Mouse (Mus musculus) liver, embryonic 12.5 days (tissue): Measurements from ENCODE around the gene Klf9. TPM values are rescaled to one million over a fixed set of nuclear protein-coding genes. Genes with fewer than 3 reads are reported as not detected.
A peak's percentile ranks its signal among the peaks of the same experiment; 100 is the strongest.

Experiments
- ATAC-seq: fragments of 200-750 bp; cut with Nextera tagmentation; 2 replicates; pipeline ENCODE4 v1.8.0; 2017; ENCODE audit warnings: moderate number of reproducible peaks, mild to moderate bottlenecking, moderate library complexity
- H3K27ac ChIP-seq: fragments of 300-500 bp; sonication (generic); 2 replicates; pipeline ENCODE4 v1.5.1; 2016; ENCODE audit warnings: mild to moderate bottlenecking
- H3K27me3 ChIP-seq: fragments of 300-500 bp; sonication (generic); replicated peaks from 2 replicates; pipeline ENCODE4 v1.6.1; 2016; ENCODE audit warnings: mild to moderate bottlenecking, moderate library complexity
- H3K36me3 ChIP-seq: fragments of 300-500 bp; sonication (generic); 2 replicates; pipeline ENCODE4 v1.6.1; 2016; ENCODE audit warnings: mild to moderate bottlenecking, moderate library complexity
- H3K4me1 ChIP-seq: fragments of 300-500 bp; sonication (generic); 2 replicates; pipeline ENCODE4 v1.6.1; 2016
- H3K4me2 ChIP-seq: fragments of 300-500 bp; sonication (generic); 2 replicates; pipeline ENCODE4 v1.6.1; 2016; ENCODE audit warnings: mild to moderate bottlenecking, moderate library complexity
- H3K4me3 ChIP-seq: fragments of 300-500 bp; sonication (generic); 2 replicates; pipeline ENCODE4 v1.5.1; 2016; ENCODE audit warnings: mild to moderate bottlenecking, moderate library complexity
- H3K9ac ChIP-seq: fragments of 300-500 bp; sonication (generic); 2 replicates; pipeline ENCODE4 v1.6.1; 2016; ENCODE audit warnings: mild to moderate bottlenecking, moderate library complexity
- H3K9me3 ChIP-seq: fragments of 300-500 bp; sonication (generic); replicated peaks from 2 replicates; pipeline ENCODE4 v1.6.1; 2016; ENCODE audit warnings: mild to moderate bottlenecking, moderate library complexity
- WGBS: fragments of 180-500 bp; shearing (Covaris S2); methylation state at CpG from one replicate; pipeline ENCODE4 v1.1.7; 2016; ENCODE audit not compliant: insufficient replicate concordance; 5-methylcytosine and 5-hydroxymethylcytosine counted together
- polyA plus RNA-seq: library from polyadenylated mRNA; unstranded; fragments of >200 nt; fragmentation: Nextera tagmentation; extraction: Ambion mirVana; gene quantifications from 2 replicates; pipeline ENCODE4 v1.2.1, GENCODE M21; 2016

The Klf9 gene
- polyA plus RNA-seq, result 2.1 and 2.7 TPM in 2 replicates

DNA sequence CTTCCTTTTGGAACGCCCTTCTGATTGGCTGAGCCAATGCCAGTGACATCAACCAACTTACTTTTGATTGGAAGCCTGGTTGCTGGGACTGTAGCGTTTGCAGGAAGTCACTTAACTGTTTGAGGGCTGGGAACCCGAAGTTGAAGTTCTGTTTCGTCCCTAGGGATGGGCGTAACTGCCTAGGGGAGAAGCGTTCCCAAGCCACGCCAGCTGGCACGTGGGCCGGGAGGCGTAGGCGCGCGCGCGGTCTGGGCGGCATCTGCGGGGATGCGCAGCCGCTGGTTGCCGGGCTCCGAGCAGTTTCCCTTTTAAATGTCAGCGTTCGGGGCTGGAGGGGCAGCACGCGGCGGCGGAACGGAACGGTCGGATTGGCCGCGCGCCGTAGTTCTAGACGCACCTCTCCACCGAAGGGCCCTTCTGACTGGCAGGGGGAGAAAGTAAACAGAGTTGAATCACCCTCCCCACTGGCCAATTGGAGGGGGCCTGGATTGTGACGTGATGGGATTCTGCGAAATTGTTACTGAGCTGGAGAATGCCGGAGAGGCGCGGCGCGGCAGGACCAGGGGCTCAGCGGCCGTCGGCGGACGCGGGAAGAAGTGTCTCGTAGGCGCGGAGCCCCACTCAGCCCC is at the start of gene Klf9:
Gene Klf9, plus strand, starts transcription at position 538 of the 629 bp plus-strand sequence.
- ATAC-seq, result peak; percentile 90
- Histone ChIP-seq H3K27me3 (peaks cover 43% of the 10 kb centered on the region), H3K9ac (peak within 1 kb of the TSS; percentile 79), H3K4me3 (peak within 1 kb of the TSS; percentile 71), H3K4me1 (peaks cover 52% of the 10 kb centered on the region), H3K9me3 (no peaks in the 10 kb centered on the region), H3K4me2 (peak within 1 kb of the TSS; percentile 100), H3K36me3 (no peaks in the 10 kb centered on the region), H3K27ac (peak within 1 kb of the TSS; percentile 86)
- WGBS, result 1% methylated on average over 52 of the region's 52 CpGs

DNA sequence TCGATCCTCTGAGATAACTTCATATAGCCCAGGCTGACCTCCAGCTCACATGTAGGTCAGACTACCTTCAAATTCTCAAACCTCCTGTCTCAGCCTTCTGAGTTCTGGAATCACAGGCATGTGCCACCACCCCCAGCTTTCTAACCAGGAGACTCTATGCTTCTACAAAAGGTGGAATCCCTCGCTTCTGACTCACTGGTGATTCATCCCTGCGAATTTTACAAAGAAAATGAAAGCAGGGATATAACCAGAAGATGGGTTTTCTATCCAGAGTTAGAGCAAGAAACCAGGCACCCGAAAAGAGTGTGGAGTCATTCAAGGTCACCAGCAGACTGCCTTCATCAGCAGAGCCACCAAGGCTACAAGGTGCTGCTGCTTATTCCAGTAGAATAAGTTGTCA is 49.4 kb upstream of the Klf9 start:
- 61% methylated on average over 4 of the region's 4 CpGs for WGBS
- Histone ChIP-seq H3K4me1 (no peaks in the 10 kb centered on the region), H3K4me2 (no peak overlapping the region), H3K36me3 (no peaks in the 10 kb centered on the region), H3K9me3 (no peaks in the 10 kb centered on the region), H3K27me3 (no peaks in the 10 kb centered on the region), H3K4me3 (no peak overlapping the region), H3K9ac (no peak overlapping the region), H3K27ac (no peak overlapping the region)
- ATAC-seq, result no peak

DNA sequence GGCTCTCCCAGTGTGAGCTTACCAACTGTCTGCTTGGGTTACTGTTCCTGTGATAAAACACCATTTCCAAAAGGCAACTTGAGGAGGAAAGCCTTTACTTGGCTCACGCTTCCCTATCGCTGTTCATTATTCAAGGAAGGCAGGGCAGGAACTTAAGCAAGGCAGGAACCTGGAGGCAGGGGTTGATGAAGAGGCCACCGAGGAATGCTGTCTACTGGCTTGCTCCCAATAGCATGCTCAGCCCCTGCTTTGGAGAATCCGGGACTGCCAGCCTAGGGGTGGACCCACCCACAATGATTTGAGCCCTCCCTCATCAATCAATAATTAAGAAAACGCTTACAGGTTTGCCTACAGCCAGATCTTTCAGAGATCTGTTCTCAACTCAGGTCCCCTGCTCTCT is 47.5 kb upstream of the Klf9 start:
- no peak for ATAC-seq
- Histone ChIP-seq H3K27me3 (no peaks in the 10 kb centered on the region), H3K27ac (no peak overlapping the region), H3K9ac (no peak overlapping the region), H3K4me1 (no peaks in the 10 kb centered on the region), H3K9me3 (no peaks in the 10 kb centered on the region), H3K4me3 (no peak overlapping the region), H3K4me2 (no peak overlapping the region), H3K36me3 (no peaks in the 10 kb centered on the region)
- 67% methylated on average over 5 of the region's 5 CpGs for WGBS

DNA sequence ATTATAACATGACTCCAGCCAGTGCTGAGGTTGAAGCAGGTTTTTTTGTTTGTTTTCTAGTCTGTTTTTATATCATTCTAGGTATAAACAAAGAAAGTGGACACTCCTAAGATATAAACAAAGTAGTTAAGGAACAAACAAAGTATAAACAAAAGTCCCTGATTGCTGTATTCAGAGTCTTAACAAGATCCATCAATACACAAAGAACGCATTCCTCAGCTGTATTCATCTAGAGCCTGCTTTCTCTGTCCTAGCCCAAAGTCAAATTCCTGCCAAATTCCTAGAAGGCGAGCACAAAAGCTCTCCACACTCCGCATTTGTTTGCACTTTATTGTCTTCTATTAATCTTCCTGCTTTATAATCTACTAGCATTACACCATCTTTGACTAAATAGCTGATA is 46.1 kb upstream of the Klf9 start:
- no peaks in the 10 kb centered on the region for H3K4me1 ChIP-seq
- H3K9me3 ChIP-seq, result no peaks in the 10 kb centered on the region
- 57% methylated on average over 3 of the region's 3 CpGs for WGBS

DNA sequence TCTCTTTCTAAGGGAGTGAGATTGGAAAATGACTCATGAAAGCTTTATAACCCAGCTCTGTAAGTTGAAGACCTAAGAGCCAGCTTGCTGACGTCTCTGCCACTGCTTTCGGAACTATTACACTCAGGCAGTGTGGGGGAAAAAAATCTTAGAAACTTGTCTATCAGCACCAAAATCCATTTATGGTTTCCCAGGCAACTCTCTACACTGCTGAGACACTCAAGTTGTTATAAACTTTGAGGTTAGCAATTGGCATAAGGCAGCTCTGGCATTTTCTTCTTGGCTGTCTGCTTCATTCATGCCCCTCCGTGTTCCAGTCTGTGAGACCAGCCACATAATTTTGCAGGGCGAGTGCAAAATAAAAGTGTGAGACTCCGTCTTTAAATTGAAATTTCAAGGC is 34.2 kb upstream of the Klf9 start:
- H3K4me1 ChIP-seq, result no peaks in the 10 kb centered on the region
- no peaks in the 10 kb centered on the region for H3K36me3 ChIP-seq
- H3K4me3 ChIP-seq, result no peak overlapping the region
- no peak for ATAC-seq
- H3K9me3 ChIP-seq, result no peaks in the 10 kb centered on the region
- no peak overlapping the region for H3K27ac ChIP-seq
- no peak overlapping the region for H3K9ac ChIP-seq
- 75% methylated on average over 5 of the region's 5 CpGs for WGBS
- H3K27me3 ChIP-seq, result no peaks in the 10 kb centered on the region
- no peak overlapping the region for H3K4me2 ChIP-seq

More for the DNA sequence above, 46.1 kb upstream of the Klf9 start:
- Histone ChIP-seq H3K27me3 (no peaks in the 10 kb centered on the region), H3K4me2 (no peak overlapping the region), H3K9ac (no peak overlapping the region), H3K27ac (no peak overlapping the region), H3K4me3 (no peak overlapping the region), H3K36me3 (no peaks in the 10 kb centered on the region)
- ATAC-seq, result no peak

DNA sequence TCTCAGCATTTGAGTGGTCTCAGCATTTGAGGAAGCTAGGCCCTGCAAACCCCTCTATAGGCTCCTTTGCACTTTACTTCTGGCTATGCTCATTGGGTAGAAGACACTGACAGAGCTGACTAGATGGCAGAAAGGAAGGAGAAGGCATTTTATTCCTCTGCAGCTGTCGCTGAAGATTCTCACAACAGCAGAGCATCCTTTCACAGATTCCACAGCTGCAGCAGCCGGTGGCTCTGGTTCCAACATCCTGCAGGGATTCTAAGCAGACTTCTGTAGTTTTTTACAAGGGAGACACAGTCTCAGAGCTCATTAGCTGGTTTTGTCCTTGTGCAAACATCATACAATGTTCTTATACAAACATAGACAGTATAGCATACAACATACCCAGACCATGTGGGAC is 33.7 kb upstream of the Klf9 start:
- Histone ChIP-seq H3K36me3 (no peaks in the 10 kb centered on the region), H3K27ac (no peak overlapping the region), H3K9me3 (no peaks in the 10 kb centered on the region), H3K9ac (no peak overlapping the region), H3K4me2 (no peak overlapping the region), H3K4me1 (no peaks in the 10 kb centered on the region), H3K4me3 (no peak overlapping the region), H3K27me3 (no peaks in the 10 kb centered on the region)
- ATAC-seq, result no peak
- 59% methylated on average over 2 of the region's 2 CpGs for WGBS

DNA sequence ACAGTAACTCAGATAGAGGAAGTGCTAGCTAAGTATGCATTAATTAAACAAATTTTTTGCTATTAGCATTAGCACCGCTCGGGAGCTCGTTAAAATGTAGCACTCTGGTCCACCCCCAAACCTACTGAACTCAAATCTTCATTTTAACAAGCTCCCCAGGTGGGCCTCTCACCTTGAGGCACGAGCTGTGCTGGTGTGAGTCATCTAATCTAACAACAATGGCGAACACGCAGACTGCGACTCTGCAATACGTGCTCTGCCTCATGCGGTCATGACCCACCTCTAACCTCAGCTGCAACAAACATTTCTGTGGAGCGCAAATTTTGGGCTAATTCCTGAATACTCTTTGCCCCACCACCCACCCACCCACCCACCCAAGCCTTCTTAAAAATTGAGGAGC is 19.2 kb upstream of the Klf9 start:
- Histone ChIP-seq H3K9ac (no peak overlapping the region), H3K36me3 (no peaks in the 10 kb centered on the region), H3K27ac (no peak overlapping the region), H3K27me3 (peaks cover 2% of the 10 kb centered on the region; the same call in 1 of the 2 replicates), H3K4me1 (0 out of 2 replicates have a peak, but pooled peaks cover 4% of the 10 kb centered on the region), H3K9me3 (no peaks in the 10 kb centered on the region), H3K4me2 (no peak overlapping the region), H3K4me3 (no peak overlapping the region)
- no peak for ATAC-seq
- 22% methylated on average over 10 of the region's 10 CpGs for WGBS

DNA sequence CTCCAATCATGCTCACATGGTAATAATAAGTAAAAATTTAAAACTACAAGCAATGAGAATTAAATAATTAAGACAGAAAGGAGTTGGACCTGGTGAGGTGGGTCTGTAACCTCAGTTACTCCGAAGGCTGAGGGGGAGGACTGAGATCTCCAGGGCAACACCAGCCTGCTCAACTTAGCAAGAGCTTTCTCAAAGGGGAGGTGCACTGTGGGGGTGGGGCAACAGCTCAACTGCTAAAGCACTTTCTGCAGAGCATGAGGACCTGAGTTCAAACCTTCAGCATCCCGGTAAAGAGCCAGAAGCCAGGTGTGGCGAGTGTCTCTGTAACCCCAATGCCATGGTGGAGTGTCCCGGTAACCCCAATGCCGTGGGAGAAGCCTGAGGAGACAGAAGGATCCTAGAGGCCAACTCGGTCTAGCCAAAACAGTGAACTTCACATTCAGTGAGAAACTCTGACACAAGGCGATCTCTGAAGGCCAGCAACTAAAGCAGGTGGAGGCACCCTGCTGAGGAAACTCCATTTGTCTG is 16.9 kb upstream of the Klf9 start:
- no peak overlapping the region for H3K4me2 ChIP-seq

DNA sequence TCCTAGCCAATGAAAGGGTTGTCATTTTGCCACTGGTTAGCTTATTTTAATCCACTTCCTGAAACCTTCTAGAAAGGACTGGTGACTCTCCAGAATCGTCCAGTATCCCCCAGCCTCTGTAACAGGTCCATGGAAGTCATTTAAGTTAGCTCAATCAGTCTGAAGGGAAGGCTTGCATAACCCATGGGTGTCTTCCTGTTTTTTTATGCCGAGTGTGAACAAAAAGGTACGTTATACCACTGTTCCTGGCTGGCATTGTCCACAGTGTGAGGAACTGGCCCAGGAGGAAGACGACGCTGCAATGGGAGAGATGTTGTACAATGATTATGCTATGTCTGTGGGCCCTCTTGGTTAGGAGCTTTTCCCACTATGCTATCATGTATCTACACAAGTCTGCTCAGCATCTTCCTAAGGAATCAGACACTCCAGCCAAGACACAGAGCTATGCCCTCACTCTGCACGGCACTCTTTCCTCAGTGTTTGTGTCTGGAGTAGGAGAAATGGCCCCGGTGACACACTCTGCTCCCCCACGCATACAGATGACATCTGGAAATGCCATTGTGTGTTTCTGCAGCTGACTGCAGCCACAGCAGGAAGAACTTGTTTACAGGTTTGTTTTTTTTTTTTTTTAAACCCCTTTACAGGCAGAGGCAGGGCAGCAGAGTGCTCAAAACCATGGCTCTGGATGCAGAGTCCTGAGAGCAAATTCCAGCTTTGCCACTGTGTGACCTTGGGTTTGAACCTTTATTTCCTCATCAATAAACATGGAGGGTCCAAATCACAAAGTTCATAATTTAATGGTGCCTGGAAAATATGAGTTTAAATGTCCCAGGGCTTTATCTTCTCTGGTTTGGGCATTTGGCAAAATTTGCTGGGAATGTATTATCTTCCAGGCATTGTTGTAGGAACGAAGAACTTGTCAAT is 15.5 kb upstream of the Klf9 start:
- Histone ChIP-seq H3K27ac (no peak overlapping the region), H3K36me3 (no peaks in the 10 kb centered on the region), H3K4me1 (peaks cover 14% of the 10 kb centered on the region), H3K9me3 (no peaks in the 10 kb centered on the region), H3K9ac (no peak overlapping the region), H3K4me2 (no peak overlapping the region), H3K4me3 (no peak overlapping the region), H3K27me3 (peaks cover 7% of the 10 kb centered on the region; the same call in 1 of the 2 replicates)
- no peak for ATAC-seq
- 35% methylated on average over 9 of the region's 9 CpGs for WGBS

More for the DNA sequence above, 16.9 kb upstream of the Klf9 start:
- Histone ChIP-seq H3K9ac (no peak overlapping the region), H3K36me3 (no peaks in the 10 kb centered on the region), H3K27ac (no peak overlapping the region), H3K27me3 (0 out of 2 replicates have a peak, but pooled peaks cover 4% of the 10 kb centered on the region), H3K4me1 (0 out of 2 replicates have a peak, but pooled peaks cover 4% of the 10 kb centered on the region), H3K4me3 (no peak overlapping the region), H3K9me3 (no peaks in the 10 kb centered on the region)
- ATAC-seq, result no peak
- 66% methylated on average over 7 of the region's 7 CpGs for WGBS

DNA sequence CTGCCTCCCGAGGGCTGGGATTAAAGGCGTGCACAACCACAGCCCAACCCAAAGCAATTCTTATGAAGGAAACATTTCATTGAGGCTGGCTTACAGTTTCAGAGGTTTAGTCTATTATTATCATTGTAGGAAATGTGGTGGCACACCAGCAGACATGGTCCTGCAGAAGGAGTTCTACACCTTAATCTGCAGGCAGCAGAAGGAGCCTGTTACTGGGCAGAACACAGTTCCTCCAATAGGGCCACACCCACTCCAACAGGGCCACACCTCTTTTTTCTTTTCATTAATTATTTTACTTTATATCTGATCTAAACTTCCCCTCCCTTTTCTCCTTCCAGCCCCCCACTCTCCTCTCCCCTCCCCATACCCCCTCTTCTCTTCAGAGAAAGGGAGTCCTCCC is 11.1 kb upstream of the Klf9 start:
- no peaks in the 10 kb centered on the region for H3K36me3 ChIP-seq
- H3K4me1 ChIP-seq, result peaks cover 23% of the 10 kb centered on the region
- H3K9me3 ChIP-seq, result no peaks in the 10 kb centered on the region
- no peak overlapping the region for H3K4me3 ChIP-seq
- H3K27ac ChIP-seq, result no peak overlapping the region
- WGBS, result 74% methylated on average over 2 of the region's 2 CpGs
- H3K9ac ChIP-seq, result no peak overlapping the region
- ATAC-seq, result peak; percentile 79
- H3K27me3 ChIP-seq, result peaks cover 52% of the 10 kb centered on the region
- no peak overlapping the region for H3K4me2 ChIP-seq

DNA sequence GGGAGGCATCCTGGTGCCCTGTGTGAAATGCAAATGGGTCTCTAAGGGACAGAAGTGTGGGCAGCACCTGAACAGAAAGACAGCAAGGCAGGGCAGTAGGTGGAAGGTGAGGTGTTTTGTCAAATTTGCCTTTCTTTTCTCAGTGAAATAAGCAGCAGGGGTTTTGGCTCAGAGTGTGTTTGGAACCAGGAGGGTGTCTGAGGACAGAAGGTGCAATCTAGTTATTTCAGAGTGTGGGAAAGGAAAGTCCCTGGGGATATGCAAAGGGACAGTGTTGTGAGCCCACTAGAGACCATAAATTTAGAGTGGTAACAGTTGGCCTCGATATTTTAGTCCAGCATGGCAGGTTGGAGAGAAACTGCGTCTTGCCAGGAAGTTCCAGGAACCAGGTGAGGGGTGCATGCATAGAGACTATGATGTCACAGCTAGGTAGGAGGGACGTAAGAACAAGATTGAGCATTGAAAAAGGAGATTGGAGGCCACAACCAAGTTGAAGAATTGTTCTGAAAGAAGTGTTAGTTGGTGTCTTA is 8.9 kb upstream of the Klf9 start:
- 41% methylated on average over 3 of the region's 3 CpGs for WGBS
- H3K27ac ChIP-seq, result no peak overlapping the region
- H3K9ac ChIP-seq, result no peak overlapping the region
- H3K27me3 ChIP-seq, result peaks cover 71% of the 10 kb centered on the region
- H3K4me1 ChIP-seq, result peaks cover 41% of the 10 kb centered on the region
- no peaks in the 10 kb centered on the region for H3K36me3 ChIP-seq
- no peaks in the 10 kb centered on the region for H3K9me3 ChIP-seq
- H3K4me2 ChIP-seq, result no peak overlapping the region
- H3K4me3 ChIP-seq, result no peak overlapping the region
- no peak for ATAC-seq
